Mouse (Mus musculus) CH12.LX (cell line): ENCODE measurements around the gene Nynrin. TPM values are rescaled to one million over a fixed set of nuclear protein-coding genes. Genes with fewer than 3 reads are reported as not detected.

ENCODE experiments used
- DNase-seq: peaks from one replicate; pipeline ENCODE4 v3.0.0-alpha.2; 2013; ENCODE audit errors: extremely low read depth
- H3K27ac ChIP-seq: 2 replicates; pipeline ENCODE4 v1.5.1; 2012; ENCODE audit warnings: low read depth, mild to moderate bottlenecking, control low read depth, moderate library complexity; ENCODE audit not compliant: insufficient read depth
- H3K27me3 ChIP-seq: replicated peaks from 2 replicates; pipeline ENCODE3; 2012; ENCODE audit warnings: inconsistent platforms
- H3K36me3 ChIP-seq, 2 experiments: replicated peaks in 1 of 2; 2 replicates each; pipeline versions ENCODE3 to v1.6.1; 2012; ENCODE audit warnings: inconsistent platforms in 1 of 2, low read length in 1 of 2, mild to moderate bottlenecking in 1 of 2, mixed read lengths in 1 of 2, moderate library complexity in 1 of 2; ENCODE audit not compliant: control insufficient read depth in 1 of 2, insufficient read depth in 1 of 2
- H3K4me1 ChIP-seq, 2 experiments: 2 replicates each; pipeline ENCODE4 v1.6.1; 2012; ENCODE audit warnings: inconsistent platforms in 1 of 2, moderate library complexity in 1 of 2; ENCODE audit not compliant: insufficient read depth in 2 of 2, control insufficient read depth in 1 of 2
- H3K4me2 ChIP-seq: 2 replicates; pipeline ENCODE4 v1.6.1; 2012; ENCODE audit warnings: low read depth, mild to moderate bottlenecking, control low read depth; ENCODE audit not compliant: poor library complexity, insufficient read depth, severe bottlenecking
- H3K4me3 ChIP-seq, 3 experiments: fragments of 150-350 bp in 1 of 3; sonication (generic) in 1 of 3; replicated peaks in 1 of 3; 2 replicates each; pipeline versions ENCODE3 to v1.5.1; 2011 to 2012; ENCODE audit warnings: low read depth in 2 of 3, low read length in 2 of 3, mild to moderate bottlenecking in 2 of 3, moderate library complexity in 2 of 3, control low read depth in 1 of 3, improper control_type of control experiment in 1 of 3, inconsistent platforms in 1 of 3, mixed read lengths in 1 of 3; ENCODE audit not compliant: poor library complexity in 1 of 3
- H3K79me2 ChIP-seq: replicated peaks from 2 replicates; pipeline ENCODE4 v1.6.1; 2012; ENCODE audit warnings: mild to moderate bottlenecking, moderate library complexity; ENCODE audit not compliant: control insufficient read depth, poor library complexity, insufficient read depth, severe bottlenecking; ENCODE audit errors: extremely low read depth
- H3K9ac ChIP-seq: 2 replicates; pipeline ENCODE4 v1.6.1; 2012; ENCODE audit warnings: low read depth, mild to moderate bottlenecking, control low read depth, moderate library complexity; ENCODE audit not compliant: insufficient read depth
- H3K9me3 ChIP-seq: replicated peaks from 2 replicates; pipeline ENCODE3; 2012; ENCODE audit warnings: low read length, inconsistent platforms, mixed read lengths
- BHLHE40 ChIP-seq: IDR thresholded peaks from 2 replicates; pipeline ENCODE4 v1.6.1; 2011; ENCODE audit warnings: mild to moderate bottlenecking, low read depth, low read length, improper control_type of control experiment
- CHD2 ChIP-seq: IDR thresholded peaks from 2 replicates; pipeline ENCODE4 v1.6.1; 2011; ENCODE audit warnings: low read length, improper control_type of control experiment
- CTCF ChIP-seq, 2 experiments: IDR thresholded peaks in 1 of 2; conservative IDR thresholded peaks in 1 of 2; 2 replicates each; pipeline ENCODE4 v1.5.1; 2011 to 2012; ENCODE audit warnings: low read depth in 2 of 2, low read length in 2 of 2, improper control_type of control experiment in 1 of 2, inconsistent platforms in 1 of 2, mild to moderate bottlenecking in 1 of 2, moderate library complexity in 1 of 2
- ETS1 ChIP-seq: conservative IDR thresholded peaks from 2 replicates; pipeline ENCODE4 v1.6.1; 2012; ENCODE audit warnings: low read depth, mild to moderate bottlenecking, inconsistent platforms, low read length, improper control_type of control experiment, moderate library complexity
- GABPA ChIP-seq: IDR thresholded peaks from 2 replicates; pipeline ENCODE4 v1.6.1; 2012; ENCODE audit warnings: low read depth, low read length, improper control_type of control experiment, inconsistent platforms; ENCODE audit not compliant: insufficient replicate concordance
- IRF4 ChIP-seq: IDR thresholded peaks from 2 replicates; pipeline ENCODE4 v1.6.1; 2014; ENCODE audit warnings: low read depth, mild to moderate bottlenecking, inconsistent platforms, low read length, improper control_type of control experiment
- MAX ChIP-seq: IDR thresholded peaks from 2 replicates; pipeline ENCODE4 v1.6.1; 2011; ENCODE audit warnings: low read length, improper control_type of control experiment
- NELFE ChIP-seq: IDR thresholded peaks from 2 replicates; pipeline ENCODE4 v1.6.1; 2011; ENCODE audit warnings: low read depth, low read length, improper control_type of control experiment
- PAX5 ChIP-seq: IDR thresholded peaks from 2 replicates; pipeline ENCODE4 v1.6.1; 2012; ENCODE audit warnings: low read length, inconsistent platforms, mixed read lengths
- POLR2AphosphoS2 ChIP-seq: IDR thresholded peaks from 2 replicates; pipeline ENCODE4 v1.6.1; 2011; ENCODE audit warnings: low read depth, low read length, improper control_type of control experiment
- SIN3A ChIP-seq: IDR thresholded peaks from 2 replicates; pipeline ENCODE4 v1.6.1; 2012; ENCODE audit warnings: low read length, improper control_type of control experiment, inconsistent platforms
- TCF12 ChIP-seq: IDR thresholded peaks from 2 replicates; pipeline ENCODE4 v1.6.1; 2014; ENCODE audit warnings: low read depth, mild to moderate bottlenecking, inconsistent platforms, low read length, improper control_type of control experiment
- UBTF ChIP-seq: IDR thresholded peaks from 2 replicates; pipeline ENCODE4 v1.6.1; 2012; ENCODE audit warnings: low read depth, mild to moderate bottlenecking, inconsistent platforms, low read length, improper control_type of control experiment, moderate library complexity
- USF1 ChIP-seq: IDR thresholded peaks from 2 replicates; pipeline ENCODE4 v1.6.1; 2014; ENCODE audit warnings: low read depth, mild to moderate bottlenecking, inconsistent platforms, low read length, improper control_type of control experiment
- ZC3H11A ChIP-seq: IDR thresholded peaks from 2 replicates; pipeline ENCODE4 v1.6.1; 2012; ENCODE audit warnings: low read depth, mild to moderate bottlenecking, inconsistent platforms, low read length, improper control_type of control experiment
- ZKSCAN1 ChIP-seq: IDR thresholded peaks from 2 replicates; pipeline ENCODE4 v1.6.1; 2012; ENCODE audit warnings: low read depth, inconsistent platforms, low read length, improper control_type of control experiment, borderline replicate concordance
- dilution Hi-C: fragments of 300-500 bp; cut with MboI; formaldehyde crosslinking; loops from 2 replicates; pipeline ENCODE4 v1.14.3; 2020; ENCODE audit warnings: low sequenced_read_pairs; ENCODE audit not compliant: extremely low pct_unique_long_range_greater_than_20kb, extremely low pct_ligation_motif_present
- in situ Hi-C: fragments of 300-500 bp; cut with MboI; formaldehyde crosslinking; loops from 3 replicates; pipeline ENCODE4 v1.14.3; 2019; ENCODE audit warnings: low sequenced_read_pairs, low pct_ligation_motif_present, low pct_unique_long_range_greater_than_20kb, mixed read lengths
- polyA plus RNA-seq: library from polyadenylated mRNA; unstranded; fragments of >175 nt; gene quantifications from 2 replicates; pipeline ENCODE4 v1.2.1, GENCODE M21; 2012; ENCODE audit warnings: low read depth; ENCODE audit not compliant: insufficient read length
- total RNA-seq, 2 experiments: library from RNA; depleted of rRNA; stranded (reverse); fragments of 300-350 nt in 1 of 2; fragments of >200 nt in 1 of 2; gene quantifications; 2 replicates each; pipeline ENCODE4 v1.2.3; 2012 to 2014

Nynrin gene
- total and polyA plus RNA-seq, 3 experiments: under 0.01 to 0.10 TPM; not detected in 1

DNA sequence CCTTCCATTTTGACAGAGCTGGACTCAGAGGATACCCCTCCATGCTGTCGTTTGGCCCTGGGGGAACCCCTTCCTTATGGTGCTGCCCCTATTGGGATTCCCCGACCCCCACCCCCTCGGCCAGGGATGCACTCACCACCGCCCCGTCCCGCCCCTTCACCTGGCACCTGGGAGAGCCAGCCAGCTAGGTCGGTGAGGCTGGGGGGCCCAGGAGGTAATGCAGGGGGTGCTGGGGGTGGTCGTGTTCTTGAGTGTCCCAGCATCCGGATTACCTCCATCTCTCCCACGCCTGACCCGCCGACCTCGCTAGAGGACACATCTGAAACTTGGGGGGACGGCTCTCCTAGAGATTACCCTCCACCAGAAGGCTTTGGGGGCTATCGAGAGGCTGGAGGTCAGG, 27.7 kb upstream of the Nynrin start:
- DNase-seq: no peak
- dilution Hi-C loops: no loop called here
- Histone ChIP-seq H3K36me3 (no peaks in the 10 kb centered on the region), H3K9ac (no peak overlapping the region), H3K27me3 (peaks cover 22% of the 10 kb centered on the region), H3K27ac (no peak overlapping the region), H3K9me3 (no peaks in the 10 kb centered on the region), H3K4me3 (no peak overlapping the region), H3K4me2 (no peak overlapping the region), H3K79me2 (no peaks in the 10 kb centered on the region), H3K4me1 (peaks cover 0 to 7% of the 10 kb centered on the region in 2 experiments; a peak in 2 of 4 replicates)
- in situ Hi-C loops: no loop called here
- TF ChIP-seq SIN3A (no peak), GABPA (no peak), CHD2 (no peak), MAX (no peak), ETS1 (no peak), ZKSCAN1 (no peak), PAX5 (no peak), UBTF (no peak), BHLHE40 (no peak), NELFE (no peak), USF1 (no peak), TCF12 (no peak)

- H3K4me1 ChIP-seq: peaks cover 0 to 7% of the 10 kb centered on the region in 2 experiments; a peak in 2 of 4 replicates
- peaks cover 26% of the 10 kb centered on the region for H3K27me3 ChIP-seq
- no peak overlapping the region for H3K4me2 ChIP-seq
- DNase-seq: no peak
- H3K9ac ChIP-seq: no peak overlapping the region
- TF ChIP-seq IRF4: no peak
- TF ChIP-seq ZC3H11A: no peak
- no peak for TF ChIP-seq POLR2AphosphoS2
- TF ChIP-seq CTCF (conservative IDR thresholded peaks at IDR 0.05 in 1 of 2, IDR thresholded peaks at IDR 0.05 in 1 of 2; ENCODE audit: low read depth in 2 of 2, low read length in 2 of 2): no peak
- in situ Hi-C loops: no loop called here
- no peaks in the 10 kb centered on the region for H3K79me2 ChIP-seq
- dilution Hi-C loops: no loop called here
- no peaks in the 10 kb centered on the region for H3K36me3 ChIP-seq
- no peak overlapping the region for H3K27ac ChIP-seq
- H3K9me3 ChIP-seq: no peaks in the 10 kb centered on the region
- H3K4me3 ChIP-seq: no peak overlapping the region
Measured at GRCm38 (mm10) chr14:55826551-55827340, 27.1 kb upstream of the Nynrin start.
